Comparison of ENCODE assay signal across 7 mouse cellular contexts in the genomic region with DNA sequence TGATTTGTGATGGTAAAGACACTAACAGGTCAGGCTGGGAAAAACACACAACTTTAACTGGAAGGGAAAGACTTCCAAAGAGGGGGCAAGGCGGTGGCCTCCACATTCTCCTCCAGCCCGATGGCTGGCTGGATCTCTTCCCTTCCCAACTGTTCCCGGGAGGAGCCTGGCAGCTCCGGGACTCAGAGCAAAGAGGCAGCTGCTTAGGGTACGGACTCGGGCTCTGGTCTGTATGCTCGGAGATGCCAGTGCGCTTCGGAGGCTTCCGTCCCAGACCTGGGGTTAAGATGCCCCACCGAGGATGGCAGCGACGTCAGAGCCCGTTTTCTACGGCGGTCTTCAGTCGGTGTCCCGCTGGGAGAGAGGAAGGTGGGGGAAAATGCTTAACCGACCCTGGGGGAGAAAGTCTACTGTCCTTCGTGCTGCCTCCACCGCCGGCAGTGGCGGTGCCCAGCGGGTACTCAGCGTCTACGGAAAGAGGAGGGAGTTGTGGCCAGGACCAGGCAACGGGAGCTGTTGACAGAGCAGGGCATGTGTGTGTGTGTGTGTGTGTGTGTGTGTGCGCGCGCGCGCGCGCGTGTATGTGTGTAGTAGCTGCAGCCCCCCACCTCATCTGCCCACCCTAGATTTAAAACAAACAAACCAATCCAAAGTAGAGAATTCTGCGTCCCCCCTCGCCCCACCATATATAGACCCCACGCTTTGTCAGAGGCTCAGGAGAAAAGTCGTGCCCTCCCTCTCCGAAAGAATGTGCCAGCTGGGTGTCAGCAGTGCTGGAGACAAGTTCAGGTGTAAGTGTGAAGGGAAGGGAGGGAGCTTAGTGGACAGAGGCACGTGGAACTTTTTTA. TPM values are rescaled to one million over a fixed set of nuclear protein-coding genes. Genes with fewer than 3 reads are reported as not detected.
DNase-seq lines count a peak whose midpoint lies in the region; ATAC-seq lines count a peak whose summit lies in the region.

No protein-coding gene starts in this region.

- no peaks in the 10 kb centered on the region for H3K36me3 ChIP-seq in forebrain, embryonic 16.5 days (ENCODE audit: control insufficient read depth, insufficient read depth)
- peaks cover 7% of the 10 kb centered on the region; the same call in 1 of the 2 replicates for H3K36me3 ChIP-seq in hindbrain, embryonic 12.5 days
- H3K36me3 ChIP-seq in limb, embryonic 10.5 days, result peaks cover 10% of the 10 kb centered on the region
- H3K36me3 ChIP-seq in midbrain, embryonic 12.5 days, result 0 out of 2 replicates have a peak, but pooled peaks cover 3% of the 10 kb centered on the region

- no peaks in the 10 kb centered on the region for H3K9me3 ChIP-seq in forebrain, embryonic 16.5 days (ENCODE audit: control insufficient read depth, low read length)
- no peaks in the 10 kb centered on the region for H3K9me3 ChIP-seq in hindbrain, embryonic 12.5 days (replicated peaks)
- H3K9me3 ChIP-seq in limb, embryonic 10.5 days (replicated peaks), result no peaks in the 10 kb centered on the region
- H3K9me3 ChIP-seq in midbrain, embryonic 12.5 days, result no peaks in the 10 kb centered on the region

- ATAC-seq in forebrain, embryonic 16.5 days, result peak; percentile 29
- peak; percentile 60 for ATAC-seq in hindbrain, embryonic 12.5 days (ENCODE audit: low FRiP score)
- ATAC-seq in midbrain, embryonic 12.5 days (ENCODE audit: low FRiP score, low read depth), result peak; percentile 13; the same call in 1 of the 2 replicates

- peak; percentile 39 to 58 for DNase-seq in adrenal gland, adult 18-20 months (ENCODE audit: low spot score in 2 of 2)
- peak; percentile 60 for DNase-seq in cerebellum, adult 11-12 months
- peak; percentile 69 for DNase-seq in limb, embryonic 10.5 days (ENCODE audit: low spot score)
- peak; percentile 48 for DNase-seq in urinary bladder, adult 2 months (ENCODE audit: low spot score)

- peak overlapping the region; percentile 100 for H3K9ac ChIP-seq in forebrain, embryonic 16.5 days (replicated peaks; ENCODE audit: low read depth, low read length)
- peak overlapping the region; percentile 94 for H3K9ac ChIP-seq in hindbrain, embryonic 12.5 days
- peak overlapping the region; percentile 86 for H3K9ac ChIP-seq in midbrain, embryonic 12.5 days (replicated peaks)

- WGBS in forebrain, embryonic 16.5 days, result under 1% methylated on average over 41 of the region's 41 CpGs
- WGBS in hindbrain, embryonic 12.5 days, result under 1% methylated on average over 31 of the region's 41 CpGs
- under 1% methylated on average over 41 of the region's 41 CpGs for WGBS in limb, embryonic 10.5 days
- under 1% methylated on average over 31 of the region's 41 CpGs for WGBS in midbrain, embryonic 12.5 days

- H3K4me3 ChIP-seq in forebrain, embryonic 16.5 days (replicated peaks; ENCODE audit: low read length), result peak overlapping the region; percentile 94
- H3K4me3 ChIP-seq in hindbrain, embryonic 12.5 days, result peak overlapping the region; percentile 83
- H3K4me3 ChIP-seq in limb, embryonic 10.5 days, result peak overlapping the region; percentile 91
- peak overlapping the region; percentile 69 for H3K4me3 ChIP-seq in midbrain, embryonic 12.5 days

- H3K4me2 ChIP-seq in forebrain, embryonic 16.5 days (ENCODE audit: low read length), result peak overlapping the region; percentile 76
- H3K4me2 ChIP-seq in hindbrain, embryonic 12.5 days (replicated peaks), result peak overlapping the region; percentile 95
- H3K4me2 ChIP-seq in midbrain, embryonic 12.5 days (replicated peaks), result peak overlapping the region; percentile 79

- H3K27ac ChIP-seq in forebrain, embryonic 16.5 days (ENCODE audit: low read length), result peak overlapping the region; percentile 100
- H3K27ac ChIP-seq in hindbrain, embryonic 12.5 days, result peak overlapping the region; percentile 98
- peak overlapping the region; percentile 100 for H3K27ac ChIP-seq in limb, embryonic 10.5 days
- peak overlapping the region; percentile 99 for H3K27ac ChIP-seq in midbrain, embryonic 12.5 days (replicated peaks)

- no peaks in the 10 kb centered on the region for H3K27me3 ChIP-seq in forebrain, embryonic 16.5 days (replicated peaks; ENCODE audit: control insufficient read depth, insufficient read depth, low read length)
- H3K27me3 ChIP-seq in hindbrain, embryonic 12.5 days, result peaks cover 5% of the 10 kb centered on the region; the same call in 1 of the 2 replicates
- H3K27me3 ChIP-seq in limb, embryonic 10.5 days (ENCODE audit: low read depth, poor library complexity, severe bottlenecking), result no peaks in the 10 kb centered on the region
- 0 out of 2 replicates have a peak, but pooled peaks cover 4% of the 10 kb centered on the region for H3K27me3 ChIP-seq in midbrain, embryonic 12.5 days

- H3K4me1 ChIP-seq in forebrain, embryonic 16.5 days (replicated peaks; ENCODE audit: control insufficient read depth, insufficient read depth, low read length), result peaks cover 27% of the 10 kb centered on the region
- peaks cover 22% of the 10 kb centered on the region for H3K4me1 ChIP-seq in hindbrain, embryonic 12.5 days
- peaks cover 42% of the 10 kb centered on the region for H3K4me1 ChIP-seq in limb, embryonic 10.5 days
- peaks cover 44% of the 10 kb centered on the region for H3K4me1 ChIP-seq in midbrain, embryonic 12.5 days

RNA-seq across cellular contexts. Expression of a gene that starts 2.0 kb away (rescaled TPM):
- total RNA-seq in adrenal gland, adult 18-20 months (2021), result 10 to 100 TPM; 18.3 to 21.9 TPM
- polyA plus RNA-seq in forebrain, embryonic 16.5 days (2015; fragmentation: Nextera tagmentation; extraction: Ambion mirVana), result 187 and 199 TPM in 2 replicates
- 84.2 and 98.3 TPM in 2 replicates for polyA plus RNA-seq in hindbrain, embryonic 12.5 days (2016; fragmentation: Nextera tagmentation; extraction: Ambion mirVana)
- polyA plus RNA-seq in limb, embryonic 10.5 days (2016; fragmentation: Nextera tagmentation; extraction: Ambion mirVana), result 64.3 and 106 TPM in 2 replicates
- polyA plus RNA-seq in midbrain, embryonic 12.5 days (2016; fragmentation: Nextera tagmentation; extraction: Ambion mirVana), result 95.4 and 112 TPM in 2 replicates
- polyA plus RNA-seq in urinary bladder, adult 2 months (2012; rRNA removed), result 4.4 and 4.9 TPM in 2 replicates

Comparison
In these comparisons a context has a peak if more than half of its experiments do, and no peak if none do; other contexts are left out.
1. Peak in every context shown above with its lines: DNase-seq, ATAC-seq, H3K4me3 ChIP-seq and H3K27ac ChIP-seq.
2. RNA of a gene that starts 2.0 kb away (polyA plus RNA-seq): 187 to 199 TPM in forebrain, embryonic 16.5 days, 95.4 to 112 TPM in midbrain, embryonic 12.5 days, 64.3 to 106 TPM in limb, embryonic 10.5 days and 84.2 to 98.3 TPM in hindbrain, embryonic 12.5 days; 4.4 to 4.9 TPM in urinary bladder, adult 2 months; every median in the first group is over 10 times any median in the second.